Mouse (Mus musculus): ENCODE measurements at regions not wholly inside any gene's neighbourhood (a gene's known extent, or its start where the extent isn't known, plus 50 kb on each side); places are given as distances from the start of the nearest gene placed in this dataset.

GRCm38 (mm10) chr8:49845575-49845974, 1001.8 kb upstream of the Tenm3 start:
- no peak for DNase-seq (ENCODE audit: low spot score)

- no peak for DNase-seq (ENCODE audit: low spot score)
These were observed 988.2 kb upstream of the Tenm3 start for GRCm38 (mm10) chr8:49831970-49832369.

- DNase-seq (ENCODE audit: low spot score), result peak; percentile 66
These were observed 985.6 kb upstream of the Tenm3 start for GRCm38 (mm10) chr8:49829345-49829744.

- DNase-seq (ENCODE audit: low spot score), result no peak
These were observed 982.5 kb upstream of the Tenm3 start for GRCm38 (mm10) chr8:49826231-49826630.

- DNase-seq (ENCODE audit: low spot score), result no peak
These were observed 981.2 kb upstream of the Tenm3 start for GRCm38 (mm10) chr8:49825000-49825399.

DNA sequence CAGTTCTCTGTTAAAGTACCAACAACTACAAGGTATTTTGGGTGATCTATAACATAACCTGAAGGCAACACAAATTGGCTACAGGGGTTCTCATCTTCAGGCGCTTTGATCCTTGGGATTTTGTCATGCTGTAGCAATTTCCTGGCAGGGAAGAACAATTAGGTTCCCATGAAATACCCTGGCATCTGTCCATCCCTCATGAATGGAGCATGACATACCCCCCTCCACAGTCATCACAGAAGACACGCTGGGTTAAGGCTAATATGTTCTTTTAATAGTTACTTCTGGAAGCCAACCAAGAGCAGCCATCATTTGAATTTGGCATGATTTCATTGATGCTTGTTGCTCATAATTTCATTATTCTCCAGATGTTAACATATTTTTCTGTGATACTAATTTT, 979.0 kb upstream of the Tenm3 start:
- no peak for DNase-seq (ENCODE audit: low spot score)

GRCm38 (mm10) chr8:49799236-49799635, 955.5 kb upstream of the Tenm3 start:
- no peak for DNase-seq (ENCODE audit: low spot score)

- DNase-seq (ENCODE audit: low spot score), result no peak
These were observed 953.0 kb upstream of the Tenm3 start for GRCm38 (mm10) chr8:49796741-49797140.

- DNase-seq (ENCODE audit: low spot score), result no peak
These were observed 950.7 kb upstream of the Tenm3 start for GRCm38 (mm10) chr8:49794491-49794890.

DNA sequence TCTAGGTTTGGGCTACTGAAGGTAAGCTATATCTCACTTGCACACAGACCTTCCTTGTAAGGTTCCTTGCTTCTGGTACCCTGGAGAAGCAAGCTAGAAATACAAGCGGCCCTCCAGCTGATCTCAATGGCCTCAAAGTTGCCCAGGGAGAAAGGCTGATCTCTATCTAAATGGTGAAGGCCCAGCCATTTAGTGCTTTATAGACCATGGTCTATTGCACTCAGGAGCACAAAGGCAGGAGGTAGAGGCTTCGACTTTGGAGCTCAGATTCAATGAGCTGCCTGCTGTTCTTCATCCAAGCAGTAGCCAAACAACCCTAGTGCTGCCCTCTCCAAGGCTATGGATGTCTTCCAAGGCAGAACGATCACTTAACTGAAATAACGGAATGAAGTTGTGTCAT, 926.1 kb upstream of the Tenm3 start:
- DNase-seq (ENCODE audit: low spot score), result no peak

- no peak for DNase-seq (ENCODE audit: low spot score)
These were observed 894.3 kb upstream of the Tenm3 start for GRCm38 (mm10) chr8:49738043-49738442.

GRCm38 (mm10) chr8:49729156-49729555, 885.4 kb upstream of the Tenm3 start:
- DNase-seq (ENCODE audit: low spot score), result no peak

GRCm38 (mm10) chr8:49712371-49712770, 868.6 kb upstream of the Tenm3 start:
- DNase-seq (ENCODE audit: low spot score), result no peak

- DNase-seq (ENCODE audit: low spot score), result no peak
These were observed 865.0 kb upstream of the Tenm3 start for GRCm38 (mm10) chr8:49708701-49709100.

DNA sequence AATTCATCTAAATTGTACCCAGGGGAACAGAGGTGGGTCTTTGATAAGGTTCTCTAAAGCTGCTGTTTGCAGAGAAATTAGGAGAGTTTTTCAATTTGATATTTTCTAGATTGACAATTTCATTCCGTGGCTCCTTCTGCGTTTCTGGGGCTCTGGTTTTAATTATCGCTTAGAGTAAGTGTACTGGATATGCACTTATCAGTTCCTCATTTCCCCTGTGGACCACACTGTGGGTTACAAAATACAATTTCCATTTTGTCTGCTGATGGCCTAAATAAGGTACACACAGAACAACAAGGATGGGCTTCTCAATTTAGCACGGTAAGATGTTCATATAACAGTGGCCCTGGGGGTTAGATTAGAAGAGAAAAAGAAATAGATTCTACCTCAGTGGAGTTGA, 855.3 kb upstream of the Tenm3 start:
- no peak for DNase-seq (ENCODE audit: low spot score)

- no peak for DNase-seq (ENCODE audit: low spot score)
These were observed 853.0 kb upstream of the Tenm3 start for GRCm38 (mm10) chr8:49696709-49697108.
